Mouse (Mus musculus): ENCODE results near the gene Pld1.

- TF ChIP-seq CTCF (conservative IDR thresholded peaks at IDR 0.05; ENCODE audit: low read length) (no peak), NANOG (IDR thresholded peaks at IDR 0.05; ENCODE audit: borderline replicate concordance, low read length) (no peak)
These were observed 166.5 kb downstream of the Pld1 start for GRCm38 (mm10) chr3:28104992-28105391.
